Mouse (Mus musculus) lung, postnatal 4 days (tissue): ENCODE results near the gene Cox4i2.

ENCODE experiments used
- DNase-seq, 2 experiments: peaks; one replicate each; pipeline ENCODE4 v3.0.0; 2021

Gene Cox4i2

GRCm38 (mm10) chr2:152803081-152803480, 49.1 kb downstream of the Cox4i2 start:
- DNase-seq = no peak

GRCm38 (mm10) chr2:152804408-152805110, 50.6 kb downstream of the Cox4i2 start:
- DNase-seq = peak in 1 of 2 experiments; percentile 51

- no peak for DNase-seq
Measured at GRCm38 (mm10) chr2:152805111-152805490, 51.1 kb downstream of the Cox4i2 start.

- DNase-seq = no peak
Measured at GRCm38 (mm10) chr2:152806037-152806436, 52.1 kb downstream of the Cox4i2 start.

- DNase-seq = no peak
Measured at GRCm38 (mm10) chr2:152808178-152808577, 54.2 kb downstream of the Cox4i2 start.

- no peak for DNase-seq
Measured at GRCm38 (mm10) chr2:152810158-152810941, 56.4 kb downstream of the Cox4i2 start.

- no peak for DNase-seq
Measured at GRCm38 (mm10) chr2:152811336-152812165, 57.6 kb downstream of the Cox4i2 start.

- no peak for DNase-seq
Measured at GRCm38 (mm10) chr2:152813232-152813631, 59.3 kb downstream of the Cox4i2 start.

DNA sequence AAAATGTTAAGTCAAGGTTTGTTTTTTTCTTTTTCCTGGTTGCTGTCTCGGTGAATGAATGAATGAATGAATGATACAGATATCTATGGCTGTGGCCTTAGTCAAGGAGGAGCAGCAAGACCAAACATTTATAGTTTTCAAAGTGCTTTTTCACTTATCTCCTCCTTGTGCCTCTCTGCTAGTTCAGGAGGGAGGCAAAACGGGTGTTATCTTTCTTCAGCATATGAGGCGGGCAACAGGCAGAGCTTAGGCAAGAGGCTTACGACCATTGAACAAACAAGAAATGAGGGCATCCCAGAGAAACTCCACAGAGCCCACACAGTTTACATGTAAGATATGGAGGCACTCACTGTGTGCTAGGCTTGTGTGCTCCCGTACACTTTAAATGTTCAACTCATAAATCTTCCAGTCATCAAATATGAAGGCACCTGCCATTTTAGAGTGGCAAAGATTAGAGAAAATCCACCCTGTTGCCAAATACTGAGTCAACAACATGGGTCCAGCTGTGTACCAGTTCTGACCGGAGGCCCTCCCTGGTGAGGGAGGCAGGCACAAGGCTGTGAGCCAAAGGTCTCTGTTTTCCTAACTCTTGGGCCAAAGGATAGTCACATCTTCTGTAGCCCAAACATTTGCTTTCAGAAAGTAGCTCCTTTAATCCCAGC, 60.4 kb downstream of the Cox4i2 start:
- no peak for DNase-seq
